Mouse (Mus musculus) spleen, adult 2 months (tissue): ENCODE measurements around the gene Gm20721. TPM values are rescaled to one million over a fixed set of nuclear protein-coding genes. Genes with fewer than 3 reads are reported as not detected.

Experiments used
- DNase-seq, 2 experiments: peaks; one replicate each; pipeline versions ENCODE4 v3.0.0 to v3.0.0-alpha.2; 2012 to 2021; ENCODE audit warnings: low spot score in 2 of 2, low read depth in 1 of 2
- H3K27ac ChIP-seq: fragments of 200-500 bp; 2 replicates; pipeline ENCODE4 v1.5.1; 2012; ENCODE audit warnings: low read length, inconsistent platforms; ENCODE audit not compliant: insufficient read depth
- H3K27me3 ChIP-seq: fragments of 200-500 bp; 2 replicates; pipeline ENCODE4 v1.6.1; 2012; ENCODE audit warnings: mild to moderate bottlenecking, moderate library complexity, low read length, inconsistent platforms; ENCODE audit not compliant: control insufficient read depth, insufficient read depth
- H3K36me3 ChIP-seq: fragments of 200-500 bp; 2 replicates; pipeline ENCODE4 v1.6.1; 2012; ENCODE audit warnings: mild to moderate bottlenecking, low read length, inconsistent platforms; ENCODE audit not compliant: control insufficient read depth, insufficient read depth
- H3K4me1 ChIP-seq: fragments of 200-500 bp; 2 replicates; pipeline ENCODE4 v1.6.1; 2011; ENCODE audit warnings: inconsistent platforms; ENCODE audit not compliant: control insufficient read depth, insufficient read depth, insufficient read length
- H3K4me3 ChIP-seq: fragments of 200-500 bp; 2 replicates; pipeline ENCODE4 v1.5.1; 2011; ENCODE audit warnings: mild to moderate bottlenecking, inconsistent platforms; ENCODE audit not compliant: insufficient read depth, insufficient read length; ENCODE audit errors: extremely low read depth
- CTCF ChIP-seq: fragments of 200-500 bp; IDR thresholded peaks from 2 replicates; pipeline ENCODE4 v1.5.1; 2011; ENCODE audit warnings: mild to moderate bottlenecking, inconsistent platforms; ENCODE audit not compliant: insufficient read depth, insufficient read length, insufficient replicate concordance; ENCODE audit errors: extremely low read depth
- POLR2A ChIP-seq: fragments of 200-500 bp; IDR thresholded peaks from 2 replicates; pipeline ENCODE4 v1.6.1; 2011; ENCODE audit warnings: low read depth, low read length, inconsistent platforms
- WGBS: fragments of 180-500 bp; shearing (Covaris S2); methylation state at CpG from one replicate; pipeline ENCODE4 v1.1.7; 2018; 5-methylcytosine and 5-hydroxymethylcytosine counted together
- polyA plus RNA-seq: library from polyadenylated mRNA; depleted of rRNA; stranded (reverse); fragments of >200 nt; gene quantifications from 2 replicates; pipeline ENCODE4 v1.2.3, GENCODE M21; 2012

Gm20721 gene
- polyA plus RNA-seq, 1 experiment: 0.09 TPM

DNA sequence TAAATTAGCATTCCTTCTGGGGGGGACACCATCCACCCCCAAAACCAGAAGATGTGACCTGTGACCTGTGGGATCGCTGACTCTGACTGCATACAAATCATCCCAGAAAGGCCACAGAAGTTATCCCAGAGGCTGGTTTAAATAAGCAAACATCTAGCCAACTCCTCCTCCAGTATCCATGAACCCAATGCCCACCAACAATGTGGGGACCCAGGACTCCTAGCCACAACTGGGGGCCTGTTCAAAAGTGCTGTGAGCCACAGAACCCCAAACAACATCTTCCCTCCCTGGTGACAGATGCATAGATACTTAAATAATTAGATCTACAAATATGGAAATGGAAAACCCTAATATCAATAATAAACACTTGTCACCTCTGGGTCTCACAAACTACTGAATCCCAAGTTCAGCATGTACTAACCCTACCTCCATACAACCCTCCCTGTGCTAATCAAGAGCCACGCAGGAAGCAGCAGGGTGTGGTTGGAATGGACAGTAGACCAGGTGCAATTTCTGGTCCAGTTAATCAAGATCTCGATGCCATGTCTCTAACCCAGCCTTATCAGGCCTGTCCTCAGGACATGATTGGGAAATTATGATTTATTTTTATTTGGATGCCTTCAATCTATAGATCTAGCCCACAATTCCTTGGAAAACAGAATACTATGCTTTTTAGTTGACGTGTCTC is 5.5 kb downstream of the Gm20721 start:
- H3K27me3 ChIP-seq: no peaks in the 10 kb centered on the region
- DNase-seq: no peak
- H3K4me1 ChIP-seq: peaks cover 32% of the 10 kb centered on the region
- no peak overlapping the region for H3K27ac ChIP-seq
- WGBS: 83% methylated on average over 4 of the region's 4 CpGs
- no peak overlapping the region for H3K4me3 ChIP-seq
- peaks cover 20% of the 10 kb centered on the region for H3K36me3 ChIP-seq
- no peak for TF ChIP-seq POLR2A
- TF ChIP-seq CTCF: no peak

DNA sequence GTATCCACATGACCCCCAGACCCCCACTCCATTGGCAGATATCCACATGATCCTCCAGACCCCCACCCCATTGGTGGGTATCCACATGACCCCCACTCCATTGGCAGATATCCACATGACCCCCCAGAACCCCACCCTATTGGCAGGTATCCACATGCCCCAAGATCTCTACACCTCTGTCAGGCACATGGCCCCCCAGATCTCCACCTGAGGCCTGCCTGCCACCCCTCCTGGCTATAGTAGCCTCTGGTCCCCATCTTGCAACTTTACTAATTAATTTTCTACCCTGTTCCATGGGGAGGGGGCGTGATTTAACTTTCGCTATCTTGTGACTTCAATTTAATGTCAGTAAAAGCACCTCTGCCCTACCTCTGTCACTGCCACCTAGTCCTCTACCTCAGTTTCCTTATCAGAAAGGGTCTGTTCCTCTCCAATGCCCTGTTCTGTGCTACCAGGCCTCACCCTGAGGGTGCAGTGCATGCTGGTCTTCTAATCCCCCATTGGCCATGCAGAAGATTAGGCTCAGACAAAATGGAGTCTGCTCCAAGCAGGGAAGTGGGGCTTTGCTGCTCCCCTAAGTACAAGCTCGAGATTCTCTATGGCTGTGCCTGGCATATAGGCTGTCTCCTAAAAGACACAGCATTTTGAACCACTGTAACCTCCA is 6.2 kb downstream of the Gm20721 start:
- TF ChIP-seq CTCF (no peak), POLR2A (no peak)
- Histone ChIP-seq H3K36me3 (peaks cover 13% of the 10 kb centered on the region), H3K27me3 (no peaks in the 10 kb centered on the region), H3K4me3 (no peak overlapping the region), H3K4me1 (peaks cover 32% of the 10 kb centered on the region), H3K27ac (0 out of 2 replicates have a peak overlapping the region, but pooled peaks have one; percentile 18)
- no peak for DNase-seq
- WGBS: 94% methylated on average over 3 of the region's 3 CpGs

DNA sequence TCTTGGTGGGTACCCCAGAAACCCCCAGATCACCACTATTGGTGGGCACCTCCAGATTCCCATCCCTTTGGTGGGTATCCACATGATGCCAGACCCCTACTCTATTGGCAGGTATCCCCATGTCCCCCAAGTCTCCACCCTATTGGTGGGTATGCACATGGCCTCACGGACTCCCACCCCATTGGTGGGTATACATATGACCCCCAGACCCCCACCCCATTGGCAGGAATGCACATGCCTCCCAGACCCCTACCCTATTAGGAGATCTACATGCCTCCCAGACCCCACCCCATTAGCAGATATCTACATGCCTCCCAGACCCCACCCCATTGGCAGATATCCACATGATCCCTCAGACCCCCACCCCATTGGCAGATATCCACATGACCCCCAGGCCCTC is 6.8 kb downstream of the Gm20721 start:
- 76% methylated on average over 1 of the region's 1 CpGs for WGBS
- no peak for DNase-seq
- Histone ChIP-seq H3K36me3 (peaks cover 7% of the 10 kb centered on the region), H3K4me1 (peaks cover 34% of the 10 kb centered on the region), H3K27me3 (no peaks in the 10 kb centered on the region), H3K4me3 (no peak overlapping the region), H3K27ac (no peak overlapping the region)
- TF ChIP-seq CTCF: no peak
- TF ChIP-seq POLR2A: no peak

GRCm38 (mm10) chr2:174337275-174337674 is 9.2 kb downstream of the Gm20721 start:
- H3K4me1 ChIP-seq: peaks cover 32% of the 10 kb centered on the region
- WGBS: 91% methylated on average over 13 of the region's 13 CpGs
- DNase-seq: no peak

GRCm38 (mm10) chr2:174334415-174334814 is 12.1 kb downstream of the Gm20721 start:
- TF ChIP-seq CTCF (no peak), POLR2A (no peak)
- 83% methylated on average over 10 of the region's 10 CpGs for WGBS
- H3K4me1 ChIP-seq: peaks cover 26% of the 10 kb centered on the region
- no peak for DNase-seq
- no peaks in the 10 kb centered on the region for H3K27me3 ChIP-seq
- H3K36me3 ChIP-seq: peaks cover 3% of the 10 kb centered on the region; the same call in 1 of the 2 replicates
- H3K27ac ChIP-seq: no peak overlapping the region; the same call in 1 of the 2 replicates
- no peak overlapping the region for H3K4me3 ChIP-seq

More at GRCm38 (mm10) chr2:174337275-174337674, 9.2 kb downstream of the Gm20721 start:
- Histone ChIP-seq H3K36me3 (peaks cover 7% of the 10 kb centered on the region), H3K4me3 (no peak overlapping the region), H3K27ac (no peak overlapping the region), H3K27me3 (no peaks in the 10 kb centered on the region)
- no peak for TF ChIP-seq POLR2A
- no peak for TF ChIP-seq CTCF

- Histone ChIP-seq H3K36me3 (peaks cover 3% of the 10 kb centered on the region; the same call in 1 of the 2 replicates), H3K27me3 (no peaks in the 10 kb centered on the region), H3K4me3 (no peak overlapping the region), H3K27ac (peak overlapping the region; percentile 5; the same call in 1 of the 2 replicates), H3K4me1 (peaks cover 21% of the 10 kb centered on the region)
- TF ChIP-seq CTCF: no peak
- no peak for TF ChIP-seq POLR2A
- 46% methylated on average over 7 of the region's 7 CpGs for WGBS
- DNase-seq: no peak
Observed at GRCm38 (mm10) chr2:174333239-174333890, 13.1 kb downstream of the Gm20721 start.
